Mouse (Mus musculus) kidney, adult 2 months (tissue): ENCODE measurements at regions not wholly inside any gene's neighbourhood (a gene's known extent, or its start where the extent isn't known, plus 50 kb on each side); places are given as distances from the start of the nearest gene placed in this dataset.

Source experiments
- CTCF ChIP-seq: fragments of 200-500 bp; conservative IDR thresholded peaks from 2 replicates; pipeline ENCODE4 v1.5.1; 2011; ENCODE audit warnings: low read depth, mild to moderate bottlenecking, control low read depth, low read length, moderate library complexity, mixed read lengths; ENCODE audit not compliant: insufficient read depth, insufficient read length
- POLR2A ChIP-seq: fragments of 200-500 bp; IDR thresholded peaks from one replicate; pipeline ENCODE4 v1.6.1; 2011; ENCODE audit warnings: low read depth, low read length, control low read depth

DNA sequence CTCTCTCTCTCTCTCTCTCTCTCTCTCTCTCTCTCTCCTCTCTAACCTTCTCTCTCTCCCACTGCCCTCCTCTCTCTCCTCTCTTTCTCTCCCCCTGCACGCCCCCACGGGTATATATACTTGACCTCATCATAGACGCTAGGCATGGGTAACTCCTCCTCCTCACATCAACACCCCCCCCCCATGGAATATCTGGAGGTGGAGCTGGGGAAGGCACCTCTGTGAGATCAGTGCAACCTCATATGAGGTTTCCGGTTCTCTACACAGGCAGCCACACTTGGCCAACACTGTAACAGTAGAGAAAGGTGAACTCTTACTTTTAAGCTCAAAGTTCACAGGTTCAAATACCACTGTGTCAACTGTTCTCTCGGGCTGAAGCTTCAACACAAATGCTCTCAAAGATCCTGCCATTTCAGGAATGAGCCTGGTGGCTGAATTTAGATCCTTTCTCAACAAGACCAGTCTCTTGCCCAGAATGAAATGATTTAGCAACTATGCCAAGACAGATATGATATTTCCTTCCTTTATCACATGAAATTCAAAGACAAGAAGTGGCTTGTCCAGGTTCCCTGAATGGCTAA, 172.1 kb upstream of the Bcl6 start:
- no peak for TF ChIP-seq CTCF
- TF ChIP-seq POLR2A, result no peak
